Comparison of ENCODE assay signal across 11 mouse cellular contexts in genomic region chr4:42946733-42947290, GRCm38 (mm10). TPM values are rescaled to one million over a fixed set of nuclear protein-coding genes. Genes with fewer than 3 reads are reported as not detected.
DNase-seq lines count a peak whose midpoint lies in the region; ATAC-seq lines count a peak whose summit lies in the region.
"Had no signal": no experiment of that assay in that cellular context is flagged by ENCODE, and none has a peak within 500 bp of the region (broad histone marks: within the 10 kb centered on the region; RNA-seq: fewer than 3 reads in every experiment).

No protein-coding gene starts in this region.

- no peak overlapping the region for H3K27ac ChIP-seq in neural tube, embryonic 11.5 days (ENCODE audit: low read depth, low read length)
- H3K27ac ChIP-seq in midbrain, embryonic 13.5 days, result peak overlapping the region; percentile 98
- H3K27ac ChIP-seq in kidney, embryonic 15.5 days, result no peak overlapping the region
- no peak overlapping the region for H3K27ac ChIP-seq in liver, embryonic 11.5 days (ENCODE audit: low read depth, low read length)
- H3K27ac ChIP-seq in kidney, embryonic 14.5 days (ENCODE audit: low read depth, low read length), result no peak overlapping the region
- H3K27ac ChIP-seq: embryonic facial prominence, embryonic 13.5 days; limb, embryonic 12.5 days had no signal

- H3K27me3 ChIP-seq in neural tube, embryonic 11.5 days (ENCODE audit: control insufficient read depth, insufficient read depth, low read length), result 0 out of 2 replicates have a peak, but pooled peaks cover 2% of the 10 kb centered on the region
- no peaks in the 10 kb centered on the region for H3K27me3 ChIP-seq in midbrain, embryonic 13.5 days
- H3K27me3 ChIP-seq in kidney, embryonic 15.5 days, result peaks cover 19% of the 10 kb centered on the region
- H3K27me3 ChIP-seq in liver, embryonic 11.5 days (replicated peaks; ENCODE audit: control insufficient read depth, insufficient read depth, low read length), result peaks cover 44% of the 10 kb centered on the region
- no peaks in the 10 kb centered on the region; the same call in 1 of the 2 replicates for H3K27me3 ChIP-seq in kidney, embryonic 14.5 days (ENCODE audit: control insufficient read depth, insufficient read depth, low read length)

- H3K4me2 ChIP-seq in neural tube, embryonic 11.5 days (ENCODE audit: low read depth), result peak overlapping the region; percentile 6; the same call in 1 of the 2 replicates
- peak overlapping the region; percentile 44 for H3K4me2 ChIP-seq in midbrain, embryonic 13.5 days (replicated peaks)
- no peak overlapping the region for H3K4me2 ChIP-seq in kidney, embryonic 15.5 days
- H3K4me2 ChIP-seq in liver, embryonic 11.5 days, result no peak overlapping the region
- H3K4me2 ChIP-seq in kidney, embryonic 14.5 days (replicated peaks; ENCODE audit: low read depth, low read length), result no peak overlapping the region
- H3K4me2 ChIP-seq: embryonic facial prominence, embryonic 13.5 days; limb, embryonic 12.5 days had no signal

- H3K36me3 ChIP-seq in neural tube, embryonic 11.5 days (ENCODE audit: control insufficient read depth, insufficient read depth, low read length), result no peaks in the 10 kb centered on the region
- no peaks in the 10 kb centered on the region for H3K36me3 ChIP-seq in midbrain, embryonic 13.5 days
- H3K36me3 ChIP-seq in kidney, embryonic 15.5 days, result no peaks in the 10 kb centered on the region
- no peaks in the 10 kb centered on the region for H3K36me3 ChIP-seq in liver, embryonic 11.5 days (ENCODE audit: control insufficient read depth, insufficient read depth, low read length)
- no peaks in the 10 kb centered on the region for H3K36me3 ChIP-seq in kidney, embryonic 14.5 days (ENCODE audit: control insufficient read depth, insufficient read depth, low read length)
- H3K36me3 ChIP-seq: embryonic facial prominence, embryonic 13.5 days; limb, embryonic 12.5 days had no signal

- peaks cover 15% of the 10 kb centered on the region for H3K4me1 ChIP-seq in neural tube, embryonic 11.5 days (ENCODE audit: control insufficient read depth, insufficient read depth, low read length)
- peaks cover 55% of the 10 kb centered on the region for H3K4me1 ChIP-seq in midbrain, embryonic 13.5 days (replicated peaks)
- peaks cover 27% of the 10 kb centered on the region for H3K4me1 ChIP-seq in kidney, embryonic 15.5 days
- peaks cover 7% of the 10 kb centered on the region for H3K4me1 ChIP-seq in liver, embryonic 11.5 days (replicated peaks; ENCODE audit: control insufficient read depth, insufficient read depth, low read length)
- peaks cover 15% of the 10 kb centered on the region; the same call in 1 of the 2 replicates for H3K4me1 ChIP-seq in kidney, embryonic 14.5 days (ENCODE audit: control insufficient read depth, insufficient read depth, low read length)

- H3K9me3 ChIP-seq in neural tube, embryonic 11.5 days (ENCODE audit: control insufficient read depth, low read length), result no peaks in the 10 kb centered on the region
- H3K9me3 ChIP-seq in midbrain, embryonic 13.5 days, result no peaks in the 10 kb centered on the region
- H3K9me3 ChIP-seq in kidney, embryonic 15.5 days (replicated peaks), result no peaks in the 10 kb centered on the region
- H3K9me3 ChIP-seq in liver, embryonic 11.5 days (ENCODE audit: control insufficient read depth, low read length), result no peaks in the 10 kb centered on the region
- no peaks in the 10 kb centered on the region for H3K9me3 ChIP-seq in kidney, embryonic 14.5 days (ENCODE audit: control insufficient read depth, low read length)
- H3K9me3 ChIP-seq: embryonic facial prominence, embryonic 13.5 days; limb, embryonic 12.5 days had no signal

- DNase-seq in neural tube, embryonic 11.5 days (ENCODE audit: low spot score), result peak; percentile 83
- DNase-seq in neural tube, embryonic 10.5 days (ENCODE audit: extremely low spot score, low spot score), result no peak
- DNase-seq in induced T-regulatory cell, adult 2 months (ENCODE audit: low read depth), result peak; percentile 56
- no peak for DNase-seq in heart, postnatal 25 days (ENCODE audit: low spot score)
- DNase-seq in liver, embryonic 11.5 days (ENCODE audit: low spot score), result no peak

- H3K4me3 ChIP-seq in neural tube, embryonic 11.5 days (ENCODE audit: low read depth, low read length), result no peak overlapping the region
- H3K4me3 ChIP-seq in midbrain, embryonic 13.5 days (replicated peaks), result 0 out of 2 replicates have a peak overlapping the region, but pooled peaks have one; percentile 6
- H3K4me3 ChIP-seq in kidney, embryonic 15.5 days (replicated peaks), result no peak overlapping the region
- H3K4me3 ChIP-seq in liver, embryonic 11.5 days (ENCODE audit: low read depth, low read length), result no peak overlapping the region
- H3K4me3 ChIP-seq in kidney, embryonic 14.5 days (ENCODE audit: low read length), result no peak overlapping the region
- H3K4me3 ChIP-seq: embryonic facial prominence, embryonic 13.5 days; limb, embryonic 12.5 days had no signal

- intact Hi-C loops in heart, postnatal 25 days (cut with DNase I), result loop anchor here (2.0 kb wide), 1 partner anchor 70 kb away; no protein-coding TSS in a partner anchor

- 51% methylated on average over 10 of the region's 10 CpGs for WGBS in neural tube, embryonic 11.5 days
- WGBS in midbrain, embryonic 13.5 days, result 18% methylated on average over 10 of the region's 10 CpGs
- 45% methylated on average over 10 of the region's 10 CpGs for WGBS in kidney, embryonic 15.5 days
- 57% methylated on average over 10 of the region's 10 CpGs for WGBS in liver, embryonic 11.5 days
- WGBS in kidney, embryonic 14.5 days, result 41% methylated on average over 10 of the region's 10 CpGs

- no peak overlapping the region for H3K9ac ChIP-seq in neural tube, embryonic 11.5 days (ENCODE audit: low read length)
- H3K9ac ChIP-seq in midbrain, embryonic 13.5 days (replicated peaks), result peak overlapping the region; percentile 47
- no peak overlapping the region for H3K9ac ChIP-seq in kidney, embryonic 15.5 days
- no peak overlapping the region for H3K9ac ChIP-seq in liver, embryonic 11.5 days (ENCODE audit: low read depth, low read length)
- no peak overlapping the region for H3K9ac ChIP-seq in kidney, embryonic 14.5 days (ENCODE audit: low read depth, low read length)
- H3K9ac ChIP-seq: embryonic facial prominence, embryonic 13.5 days; limb, embryonic 12.5 days had no signal

- peak; percentile 20 for ATAC-seq in neural tube, embryonic 11.5 days (ENCODE audit: insufficient read depth, low FRiP score, low TSS enrichment)
- ATAC-seq in midbrain, embryonic 13.5 days, result peak; percentile 59
- ATAC-seq in kidney, embryonic 15.5 days (replicated peaks; ENCODE audit: low FRiP score), result no peak
- ATAC-seq in liver, embryonic 11.5 days (replicated peaks; ENCODE audit: low FRiP score), result no peak
- no peak for ATAC-seq in kidney, embryonic 14.5 days (ENCODE audit: low FRiP score, low TSS enrichment)

RNA-seq across cellular contexts. Expression of gene Dnajb5, which starts 2.8 kb away (rescaled TPM):
- 21.3 and 21.5 TPM in 2 replicates for polyA plus RNA-seq in neural tube, embryonic 11.5 days (2014; fragmentation: Nextera tagmentation; extraction: Ambion mirVana)
- 45.9 and 58.2 TPM in 2 replicates for polyA plus RNA-seq in midbrain, embryonic 13.5 days (2015; fragmentation: Nextera tagmentation; extraction: Ambion mirVana)
- polyA plus RNA-seq in kidney, embryonic 15.5 days (2015; fragmentation: Nextera tagmentation; extraction: Ambion mirVana), result 6.9 and 10.0 TPM in 2 replicates
- total RNA-seq in heart, postnatal 25 days (2021), result 10 to 100 TPM; 83.5 to 93.2 TPM
- polyA plus RNA-seq in liver, embryonic 11.5 days (2014; fragmentation: Nextera tagmentation; extraction: Ambion mirVana), result 2.0 and 3.0 TPM in 2 replicates
- polyA plus RNA-seq in kidney, embryonic 14.5 days (2014; fragmentation: Nextera tagmentation; extraction: Ambion mirVana), result 5.1 and 6.8 TPM in 2 replicates

RNA-seq across cellular contexts. Expression of gene 1700022I11Rik, which starts 22.6 kb away (rescaled TPM):
- polyA plus RNA-seq in neural tube, embryonic 11.5 days (2014; fragmentation: Nextera tagmentation; extraction: Ambion mirVana), result 0.39 and 0.56 TPM in 2 replicates
- polyA plus RNA-seq in midbrain, embryonic 13.5 days (2015; fragmentation: Nextera tagmentation; extraction: Ambion mirVana), result 0.49 and 0.50 TPM in 2 replicates
- polyA plus RNA-seq in kidney, embryonic 15.5 days (2015; fragmentation: Nextera tagmentation; extraction: Ambion mirVana), result 0.48 and 0.75 TPM in 2 replicates
- not detected for total RNA-seq in heart, postnatal 25 days (2021)
- polyA plus RNA-seq in liver, embryonic 11.5 days (2014; fragmentation: Nextera tagmentation; extraction: Ambion mirVana), result 0.41 and 0.53 TPM in 2 replicates
- 0.34 and 0.37 TPM in 2 replicates for polyA plus RNA-seq in kidney, embryonic 14.5 days (2014; fragmentation: Nextera tagmentation; extraction: Ambion mirVana)
- polyA plus RNA-seq: small intestine, adult 2 months had no signal

RNA-seq across cellular contexts. Expression of gene Phf24, which starts 30.4 kb away (rescaled TPM):
- polyA plus RNA-seq in neural tube, embryonic 11.5 days (2014; fragmentation: Nextera tagmentation; extraction: Ambion mirVana), result 2.7 and 3.6 TPM in 2 replicates
- 14.8 and 15.2 TPM in 2 replicates for polyA plus RNA-seq in midbrain, embryonic 13.5 days (2015; fragmentation: Nextera tagmentation; extraction: Ambion mirVana)
- polyA plus RNA-seq in kidney, embryonic 15.5 days (2015; fragmentation: Nextera tagmentation; extraction: Ambion mirVana), result 0.26 and 0.93 TPM in 2 replicates
- 1 to 10 TPM; 9.0 to 9.4 TPM for total RNA-seq in heart, postnatal 25 days (2021)
- polyA plus RNA-seq in liver, embryonic 11.5 days (2014; fragmentation: Nextera tagmentation; extraction: Ambion mirVana), result 0.38 and 0.42 TPM in 2 replicates
- 0.41 and 1.1 TPM in 2 replicates for polyA plus RNA-seq in kidney, embryonic 14.5 days (2014; fragmentation: Nextera tagmentation; extraction: Ambion mirVana)

RNA-seq across cellular contexts. Expression of gene Vcp, which starts 53.5 kb away (rescaled TPM):
- polyA plus RNA-seq in neural tube, embryonic 11.5 days (2014; fragmentation: Nextera tagmentation; extraction: Ambion mirVana), result 664 and 691 TPM in 2 replicates
- polyA plus RNA-seq in midbrain, embryonic 13.5 days (2015; fragmentation: Nextera tagmentation; extraction: Ambion mirVana), result 560 and 579 TPM in 2 replicates
- 547 and 571 TPM in 2 replicates for polyA plus RNA-seq in kidney, embryonic 15.5 days (2015; fragmentation: Nextera tagmentation; extraction: Ambion mirVana)
- 100 to 1,000 TPM; 244 to 266 TPM for total RNA-seq in heart, postnatal 25 days (2021)
- 452 and 513 TPM in 2 replicates for polyA plus RNA-seq in liver, embryonic 11.5 days (2014; fragmentation: Nextera tagmentation; extraction: Ambion mirVana)
- polyA plus RNA-seq in kidney, embryonic 14.5 days (2014; fragmentation: Nextera tagmentation; extraction: Ambion mirVana), result 351 and 554 TPM in 2 replicates

Comparison
In these comparisons a context has a peak if more than half of its experiments do, and no peak if none do; other contexts are left out.
1. DNase-seq: peak in neural tube, embryonic 11.5 days (single experiment) and induced T-regulatory cell, adult 2 months (single experiment); none in neural tube, embryonic 10.5 days (single experiment), heart, postnatal 25 days (single experiment) and liver, embryonic 11.5 days (single experiment).
2. ATAC-seq: peak in neural tube, embryonic 11.5 days (single experiment) and midbrain, embryonic 13.5 days (single experiment); none in kidney, embryonic 15.5 days (single experiment), liver, embryonic 11.5 days (single experiment) and kidney, embryonic 14.5 days (single experiment).
3. H3K4me2 ChIP-seq: peak in neural tube, embryonic 11.5 days (single experiment) and midbrain, embryonic 13.5 days (single experiment); none in kidney, embryonic 15.5 days (single experiment), liver, embryonic 11.5 days (single experiment) and kidney, embryonic 14.5 days (single experiment).